Mouse (Mus musculus): Measurements from ENCODE around the gene Stat5b.

GRCm38 (mm10) chr11:100855178-100855577, 4.7 kb upstream of the Stat5b start:
- no peak for TF ChIP-seq CTCF (IDR thresholded peaks at IDR 0.05; ENCODE audit: extremely low read depth, insufficient read depth, insufficient read length, insufficient replicate concordance)
- TF ChIP-seq POLR2A (IDR thresholded peaks at IDR 0.05; ENCODE audit: low read depth, low read length) = no peak

Data from spleen, adult 2 months (tissue).